Mouse (Mus musculus): Measurements from ENCODE around the gene Olfr119.
"Not testable (repeated sequence)": the region's sequence is repeated elsewhere in the genome, so short reads cannot be mapped to it uniquely, and the experiment has no call there.

Gene Olfr119

GRCm38 (mm10) chr17:37696264-37696663 lies at the start of gene Olfr119:
Gene Olfr119, plus strand, starts transcription at chr17:37696564.
- DNase-seq (ENCODE audit: low read depth, low spot score) = not testable (repeated sequence)

- DNase-seq (ENCODE audit: low read depth, low spot score) = no peak
These were observed 32.7 kb upstream of the Olfr119 start, which contains the start of gene Olfr117 for GRCm38 (mm10) chr17:37663682-37664081. Gene Olfr117, minus strand, starts transcription at chr17:37663782.

GRCm38 (mm10) chr17:37666688-37667087 lies 29.7 kb upstream of the Olfr119 start, which contains the start of gene Olfr118:
Gene Olfr118, plus strand, starts transcription at chr17:37666988.
- DNase-seq (ENCODE audit: low read depth, low spot score) = no peak

- DNase-seq (ENCODE audit: low read depth, low spot score) = no peak
These were observed 25.1 kb downstream of the Olfr119 start, which contains the start of gene Olfr120 for GRCm38 (mm10) chr17:37721508-37721907. Gene Olfr120, plus strand, starts transcription at chr17:37721808.

- DNase-seq (ENCODE audit: low read depth, low spot score) = no peak
These were observed 41.7 kb downstream of the Olfr119 start for GRCm38 (mm10) chr17:37738070-37738469.

Data from CD4-positive, CD25-positive, alpha-beta regulatory T cell, adult 2 months (primary cell).